Mouse (Mus musculus) liver, embryonic 14.5 days (tissue): ENCODE measurements around the gene Hyou1. TPM values are rescaled to one million over a fixed set of nuclear protein-coding genes. Genes with fewer than 3 reads are reported as not detected.

Experiments used
- ATAC-seq: fragments of 200-750 bp; cut with Nextera tagmentation; 2 replicates; pipeline ENCODE4 v1.8.0; 2017; ENCODE audit warnings: moderate number of reproducible peaks, mild to moderate bottlenecking, moderate library complexity; ENCODE audit not compliant: insufficient read depth
- DNase-seq, 3 experiments: peaks; one replicate each; pipeline ENCODE4 v3.0.0-alpha.2; 2012 to 2013; ENCODE audit warnings: low read depth in 3 of 3, low spot score in 3 of 3
- H3K27ac ChIP-seq: fragments of 300-500 bp; sonication (generic); 2 replicates; pipeline ENCODE4 v1.5.1; 2014; ENCODE audit warnings: moderate library complexity, mild to moderate bottlenecking, control low read depth, inconsistent platforms
- H3K27me3 ChIP-seq: fragments of 300-500 bp; sonication (generic); 2 replicates; pipeline ENCODE4 v1.6.1; 2014; ENCODE audit warnings: mild to moderate bottlenecking, low read length, moderate library complexity; ENCODE audit not compliant: control insufficient read depth, insufficient read depth
- H3K36me3 ChIP-seq: fragments of 300-500 bp; sonication (generic); replicated peaks from 2 replicates; pipeline ENCODE4 v1.6.1; 2014; ENCODE audit warnings: low read depth; ENCODE audit not compliant: control insufficient read depth, insufficient read depth
- H3K4me1 ChIP-seq, 2 experiments: fragments of 200-500 bp in 1 of 2; fragments of 300-500 bp in 1 of 2; sonication (generic) in 1 of 2; replicated peaks; 2 replicates each; pipeline ENCODE4 v1.6.1; 2012 to 2014; ENCODE audit warnings: antibody characterized with exemption in 1 of 2, inconsistent platforms in 1 of 2, low read length in 1 of 2; ENCODE audit not compliant: control insufficient read depth in 2 of 2, insufficient read depth in 2 of 2
- H3K4me2 ChIP-seq: fragments of 300-500 bp; sonication (generic); 2 replicates; pipeline ENCODE4 v1.6.1; 2014; ENCODE audit warnings: low read depth, mild to moderate bottlenecking, control low read depth, moderate library complexity
- H3K4me3 ChIP-seq, 2 experiments: fragments of 200-500 bp in 1 of 2; fragments of 300-500 bp in 1 of 2; sonication (generic) in 1 of 2; 2 replicates each; pipeline ENCODE4 v1.5.1; 2012 to 2014; ENCODE audit warnings: low read depth in 2 of 2, low read length in 2 of 2, mild to moderate bottlenecking in 2 of 2, control low read depth in 1 of 2, inconsistent platforms in 1 of 2, moderate library complexity in 1 of 2; ENCODE audit not compliant: insufficient read depth in 1 of 2
- H3K9ac ChIP-seq: fragments of 300-500 bp; sonication (generic); replicated peaks from 2 replicates; pipeline ENCODE4 v1.6.1; 2014; ENCODE audit warnings: mild to moderate bottlenecking, control low read depth, moderate library complexity
- H3K9me3 ChIP-seq: fragments of 300-500 bp; sonication (generic); 2 replicates; pipeline ENCODE4 v1.6.1; 2016; ENCODE audit warnings: low read length, mixed read lengths; ENCODE audit not compliant: control insufficient read depth
- CTCF ChIP-seq: IDR thresholded peaks from 2 replicates; pipeline ENCODE4 v1.5.1; 2016; ENCODE audit warnings: antibody characterized with exemption, low read depth, control low read depth
- EP300 ChIP-seq: IDR thresholded peaks from 2 replicates; pipeline ENCODE4 v1.6.1; 2016; ENCODE audit warnings: antibody characterized with exemption, low read depth
- WGBS: fragments of 180-500 bp; shearing (Covaris S2); extraction: QIAGEN DNeasy Blood & Tissue Kit; methylation state at CpG from one replicate; pipeline ENCODE4 v1.1.7; 2014; ENCODE audit not compliant: insufficient replicate concordance; 5-methylcytosine and 5-hydroxymethylcytosine counted together
- polyA plus RNA-seq, 2 experiments: library from polyadenylated mRNA; depleted of rRNA in 1 of 2; stranded (reverse) in 1 of 2; unstranded in 1 of 2; fragments of >200 nt; fragmentation: Nextera tagmentation in 1 of 2; extraction: Ambion mirVana in 1 of 2; gene quantifications; 2 replicates each; pipeline versions ENCODE4 v1.2.1 to v1.2.3; 2012 to 2014

Hyou1 gene
- polyA plus RNA-seq (2012; rRNA removed), result 12.5 and 16.5 TPM in 2 replicates
- 12.5 and 12.8 TPM in 2 replicates for polyA plus RNA-seq (2014; fragmentation: Nextera tagmentation; extraction: Ambion mirVana)

DNA sequence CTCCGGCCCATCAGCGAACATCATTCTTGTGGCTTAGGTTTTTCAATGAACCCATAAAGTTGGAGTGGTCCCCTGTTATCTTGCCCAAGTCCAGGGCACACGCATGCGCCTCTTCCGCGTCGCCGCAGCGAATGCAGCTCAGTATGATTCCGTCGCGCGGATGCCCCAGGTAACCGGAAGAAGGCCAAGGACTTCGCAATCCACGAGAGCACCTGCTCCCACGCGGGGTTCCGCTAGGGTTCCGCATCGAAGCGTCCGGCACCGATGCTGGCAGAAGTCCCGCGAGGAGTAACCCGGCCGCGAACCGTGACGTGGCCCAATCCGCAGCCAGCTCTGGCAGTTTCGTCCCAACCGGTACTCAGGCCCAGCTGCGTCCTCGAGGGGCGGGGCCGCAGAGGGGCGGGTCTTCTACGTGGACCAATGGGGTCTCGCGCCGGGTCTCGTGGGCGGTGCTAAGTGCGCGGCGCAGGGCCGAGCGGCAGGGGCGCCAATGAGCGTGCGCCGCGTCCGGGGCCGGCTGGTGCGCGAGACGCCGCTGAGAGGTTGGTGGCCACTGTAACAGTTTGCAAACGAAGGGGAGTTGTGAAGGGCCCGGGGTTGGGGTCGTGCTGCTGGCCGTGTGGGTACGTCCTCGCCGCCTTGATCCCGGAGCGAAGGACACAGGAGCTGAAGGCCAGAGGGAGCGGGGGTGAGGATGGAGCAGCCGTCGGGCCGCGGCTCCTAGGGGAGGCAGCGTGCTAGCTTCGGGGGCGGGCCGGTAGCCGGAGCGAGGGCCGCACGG is at the start of gene Hyou1:
Gene Hyou1 (plus strand): TSS at position 437 of the 781 bp plus-strand sequence.
- WGBS, result under 1% methylated on average over 83 of the region's 83 CpGs
- Histone ChIP-seq H3K27ac (peak within 1 kb of the TSS; percentile 86), H3K9me3 (no peaks in the 10 kb centered on the region), H3K27me3 (no peaks in the 10 kb centered on the region), H3K36me3 (peaks cover 27% of the 10 kb centered on the region), H3K4me3 (peak within 1 kb of the TSS; percentile 82 to 92), H3K4me1 (peaks cover 15 to 18% of the 10 kb centered on the region in 2 experiments), H3K4me2 (peak within 1 kb of the TSS; percentile 99), H3K9ac (peak within 1 kb of the TSS; percentile 90)
- ATAC-seq (peak; percentile 94), DNase-seq (peak; percentile 93 to 94 (median 93))
- TF ChIP-seq EP300 (0 out of 2 replicates have a peak, but pooled peaks have one; percentile 17), CTCF (peak; percentile 35; the same call in 1 of the 2 replicates)

DNA sequence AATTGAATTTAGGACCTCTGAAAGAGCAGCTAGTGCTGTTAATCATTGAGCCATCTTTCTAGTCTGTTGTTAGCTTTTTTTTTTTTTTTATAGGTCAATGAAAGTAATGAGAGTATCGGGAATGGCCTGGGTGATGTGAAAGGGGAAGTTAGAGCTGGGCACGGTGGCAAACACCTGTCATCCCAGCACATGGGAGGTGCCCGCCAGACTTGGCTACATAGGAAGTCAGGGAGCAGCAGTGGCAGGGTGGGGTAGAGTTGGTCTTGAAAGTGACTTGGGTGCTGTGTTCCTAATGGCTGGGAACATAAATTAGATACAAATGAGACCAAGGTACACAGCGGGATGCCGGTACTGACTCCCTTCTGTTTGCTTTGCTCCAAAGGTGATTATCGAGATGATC is 48.6 kb upstream of the Hyou1 start:
- no peak overlapping the region for H3K27ac ChIP-seq
- peaks cover 42% of the 10 kb centered on the region for H3K36me3 ChIP-seq
- no peak for DNase-seq
- no peak overlapping the region for H3K9ac ChIP-seq
- no peak for ATAC-seq
- peaks cover 20 to 24% of the 10 kb centered on the region in 2 experiments for H3K4me1 ChIP-seq
- no peak overlapping the region for H3K4me3 ChIP-seq
- H3K4me2 ChIP-seq, result no peak overlapping the region
- WGBS, result 84% methylated on average over 6 of the region's 6 CpGs
- H3K9me3 ChIP-seq, result no peaks in the 10 kb centered on the region
- H3K27me3 ChIP-seq, result no peaks in the 10 kb centered on the region
- no peak for TF ChIP-seq CTCF
- TF ChIP-seq EP300, result no peak

DNA sequence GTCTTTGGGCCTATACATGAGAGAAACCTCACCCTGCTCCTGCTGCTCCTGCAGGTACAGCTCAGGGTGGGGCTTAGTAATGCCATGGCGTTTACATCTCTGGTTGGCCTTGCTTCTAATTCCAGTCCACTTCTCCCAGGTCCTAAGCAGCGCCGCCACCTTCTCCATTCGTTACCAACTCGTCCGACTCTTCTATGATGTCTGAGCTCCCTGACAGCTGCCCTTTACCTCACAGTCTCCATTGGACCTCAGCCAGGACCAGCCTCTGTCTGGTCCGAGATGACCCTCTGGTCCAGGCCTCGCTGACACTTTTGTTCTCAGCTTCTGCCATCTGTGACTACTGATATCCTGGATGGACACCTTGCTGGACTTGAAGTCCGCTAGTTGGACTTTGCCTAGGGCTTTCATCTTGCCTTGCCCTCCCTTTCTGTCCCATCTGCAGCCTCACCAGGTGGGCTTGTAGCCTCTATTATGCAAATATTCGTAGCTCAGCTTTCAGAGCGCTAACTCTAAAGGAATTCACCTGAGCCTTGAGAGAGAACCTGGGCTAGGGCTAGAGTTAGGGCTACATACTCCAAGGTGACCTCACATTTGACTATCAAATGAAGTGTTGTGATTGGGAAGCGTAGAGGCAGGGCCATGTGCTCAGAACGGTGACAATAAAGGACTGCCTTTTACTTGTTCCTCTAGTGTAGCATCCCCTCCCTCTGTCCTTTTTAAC is 46.2 kb upstream of the Hyou1 start:
- peak overlapping the region; percentile 69 for H3K4me2 ChIP-seq
- H3K27me3 ChIP-seq, result no peaks in the 10 kb centered on the region
- no peak for TF ChIP-seq CTCF
- TF ChIP-seq EP300, result no peak
- peak overlapping the region in 1 of 2 experiments; percentile 53; a peak in 3 of 4 replicates for H3K4me3 ChIP-seq
- peaks cover 13 to 15% of the 10 kb centered on the region in 2 experiments for H3K4me1 ChIP-seq
- H3K36me3 ChIP-seq, result peaks cover 63% of the 10 kb centered on the region
- H3K9ac ChIP-seq, result peak overlapping the region; percentile 74
- ATAC-seq, result no peak
- H3K9me3 ChIP-seq, result no peaks in the 10 kb centered on the region
- no peak for DNase-seq
- WGBS, result 93% methylated on average over 13 of the region's 13 CpGs
- peak overlapping the region; percentile 91 for H3K27ac ChIP-seq

GRCm38 (mm10) chr9:44334396-44335330 is 44.6 kb upstream of the Hyou1 start, which contains the start of gene H2afx:
Gene H2afx, plus strand, starts transcription at chr9:44334694.
- Histone ChIP-seq H3K27me3 (no peaks in the 10 kb centered on the region), H3K36me3 (peaks cover 73% of the 10 kb centered on the region), H3K27ac (peak within 1 kb of the TSS; percentile 97), H3K4me1 (peaks cover 13 to 14% of the 10 kb centered on the region in 2 experiments), H3K9ac (peak within 1 kb of the TSS; percentile 99), H3K9me3 (no peaks in the 10 kb centered on the region), H3K4me2 (peak within 1 kb of the TSS; percentile 98), H3K4me3 (peak within 1 kb of the TSS; percentile 95 to 97)
- under 1% methylated on average over 88 of the region's 91 CpGs for WGBS
- ATAC-seq, result peak; percentile 84
- DNase-seq, result peak; percentile 100
- TF ChIP-seq CTCF (peak; percentile 64), EP300 (peak; percentile 79)
